Mouse (Mus musculus): ENCODE results near the gene Tmbim4.

DNA sequence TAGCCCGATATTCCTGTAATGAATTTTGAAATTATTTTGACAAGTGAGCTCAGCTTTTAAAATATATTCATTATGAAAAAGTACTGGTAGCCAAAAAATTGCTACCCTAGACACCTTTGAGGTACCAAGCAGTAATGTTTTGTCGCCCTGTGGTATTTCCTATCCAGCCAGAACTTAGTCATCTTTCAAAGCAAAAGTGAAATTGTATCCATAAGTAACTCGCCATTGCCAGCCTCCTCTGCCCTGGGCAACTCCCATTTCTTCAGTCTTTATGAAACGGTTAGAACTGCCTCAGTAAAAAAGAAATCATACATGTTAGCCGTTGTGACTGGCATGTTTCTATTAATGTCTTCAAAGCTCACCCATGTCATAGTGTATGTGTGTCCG, 8.1 kb downstream of the Tmbim4 start:
- no peak for TF ChIP-seq CTCF (conservative IDR thresholded peaks at IDR 0.05; ENCODE audit: low read length)
- no peak for TF ChIP-seq NANOG (IDR thresholded peaks at IDR 0.05; ENCODE audit: borderline replicate concordance, low read length)
- no peak for TF ChIP-seq POU5F1 (IDR thresholded peaks at IDR 0.05; ENCODE audit: borderline replicate concordance, low read length)

Data from E14TG2a.4 (cell line).